Mouse (Mus musculus) thymus, adult 2 months (tissue): ENCODE measurements around the gene Cbx4. TPM values are rescaled to one million over a fixed set of nuclear protein-coding genes. Genes with fewer than 3 reads are reported as not detected.

Source experiments
- DNase-seq: peaks from one replicate; pipeline ENCODE4 v3.0.0; 2021
- H3K27ac ChIP-seq: fragments of 200-500 bp; 2 replicates; pipeline ENCODE4 v1.5.1; 2012; ENCODE audit warnings: low read length, control low read depth; ENCODE audit not compliant: control insufficient read depth, insufficient read depth
- H3K27me3 ChIP-seq: fragments of 200-500 bp; 2 replicates; pipeline ENCODE4 v1.6.1; 2012; ENCODE audit warnings: mild to moderate bottlenecking, low read length, moderate library complexity, mixed read lengths; ENCODE audit not compliant: control insufficient read depth, insufficient read depth
- H3K36me3 ChIP-seq: fragments of 200-500 bp; 2 replicates; pipeline ENCODE4 v1.6.1; 2012; ENCODE audit warnings: mild to moderate bottlenecking, low read length, moderate library complexity; ENCODE audit not compliant: control insufficient read depth, insufficient read depth
- H3K4me1 ChIP-seq: fragments of 200-500 bp; replicated peaks from 2 replicates; pipeline ENCODE4 v1.6.1; 2012; ENCODE audit warnings: low read length; ENCODE audit not compliant: control insufficient read depth, insufficient read depth
- H3K4me3 ChIP-seq: fragments of 200-500 bp; 2 replicates; pipeline ENCODE4 v1.5.1; 2012; ENCODE audit warnings: mild to moderate bottlenecking, low read length, control low read depth, moderate library complexity; ENCODE audit not compliant: control insufficient read depth, insufficient read depth
- CTCF ChIP-seq: fragments of 200-500 bp; IDR thresholded peaks from 2 replicates; pipeline ENCODE4 v1.5.1; 2012; ENCODE audit warnings: mild to moderate bottlenecking, control low read depth, low read length, moderate library complexity, borderline replicate concordance; ENCODE audit not compliant: control insufficient read depth, poor library complexity, insufficient read depth; ENCODE audit errors: extremely low read depth
- POLR2A ChIP-seq: fragments of 200-500 bp; IDR thresholded peaks from 2 replicates; pipeline ENCODE4 v1.6.1; 2012; ENCODE audit warnings: mild to moderate bottlenecking, low read length, control low read depth, moderate library complexity; ENCODE audit not compliant: control insufficient read depth, poor library complexity, insufficient read depth; ENCODE audit errors: extremely low read depth
- WGBS: fragments of 180-500 bp; shearing (Covaris S2); methylation state at CpG from one replicate; pipeline ENCODE4 v1.1.7; 2018; 5-methylcytosine and 5-hydroxymethylcytosine counted together
- polyA plus RNA-seq: library from polyadenylated mRNA; depleted of rRNA; stranded (reverse); fragments of >200 nt; gene quantifications from 2 replicates; pipeline ENCODE4 v1.2.3, GENCODE M21; 2012

The Cbx4 gene
- polyA plus RNA-seq, 1 experiment, result 54.7 TPM

GRCm38 (mm10) chr11:119072986-119073385 is 13.0 kb downstream of the Cbx4 start:
- Histone ChIP-seq H3K4me3 (no peak overlapping the region), H3K27ac (no peak overlapping the region), H3K36me3 (no peaks in the 10 kb centered on the region), H3K27me3 (no peaks in the 10 kb centered on the region), H3K4me1 (peaks cover 18% of the 10 kb centered on the region)
- TF ChIP-seq CTCF (no peak), POLR2A (no peak)
- DNase-seq, result no peak
- WGBS, result 95% methylated on average over 6 of the region's 6 CpGs

GRCm38 (mm10) chr11:119072239-119072638 is 13.8 kb downstream of the Cbx4 start:
- TF ChIP-seq CTCF (no peak), POLR2A (no peak)
- Histone ChIP-seq H3K27ac (no peak overlapping the region), H3K4me1 (peaks cover 18% of the 10 kb centered on the region), H3K4me3 (no peak overlapping the region), H3K36me3 (no peaks in the 10 kb centered on the region), H3K27me3 (no peaks in the 10 kb centered on the region)
- DNase-seq, result no peak
- 81% methylated on average over 7 of the region's 7 CpGs for WGBS

- Histone ChIP-seq H3K27me3 (no peaks in the 10 kb centered on the region), H3K4me3 (no peak overlapping the region), H3K27ac (no peak overlapping the region), H3K36me3 (no peaks in the 10 kb centered on the region), H3K4me1 (no peaks in the 10 kb centered on the region)
- 97% methylated on average over 8 of the region's 8 CpGs for WGBS
- no peak for DNase-seq
- no peak for TF ChIP-seq POLR2A
- no peak for TF ChIP-seq CTCF
Measured at GRCm38 (mm10) chr11:119066841-119067240, 19.2 kb downstream of the Cbx4 start.

DNA sequence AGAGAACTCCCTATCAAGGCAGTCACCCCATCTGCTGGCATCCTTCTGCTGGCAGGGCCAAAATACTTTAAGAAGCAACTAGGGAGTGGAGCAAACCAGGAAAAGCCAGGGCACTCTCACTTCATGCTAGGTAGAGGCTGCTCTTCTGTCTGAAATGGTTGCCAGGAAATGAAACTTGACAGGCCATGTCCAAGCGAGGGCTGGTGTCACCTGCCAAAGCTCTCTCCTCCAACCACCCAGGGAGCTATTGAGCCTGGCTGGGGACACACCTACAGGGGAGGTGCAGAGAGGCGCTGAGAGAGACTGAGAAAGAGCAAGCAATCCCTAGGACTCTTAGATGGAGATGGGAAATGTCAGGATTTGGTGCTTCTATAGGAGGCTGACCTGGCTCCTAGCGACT is 26.8 kb downstream of the Cbx4 start:
- no peaks in the 10 kb centered on the region for H3K36me3 ChIP-seq
- no peak overlapping the region for H3K27ac ChIP-seq
- H3K4me1 ChIP-seq, result peaks cover 38% of the 10 kb centered on the region
- TF ChIP-seq POLR2A (no peak), CTCF (no peak)
- H3K27me3 ChIP-seq, result peaks cover 39% of the 10 kb centered on the region
- 42% methylated on average over 3 of the region's 3 CpGs for WGBS
- no peak overlapping the region for H3K4me3 ChIP-seq
- DNase-seq, result no peak

GRCm38 (mm10) chr11:119058041-119058995 is 27.7 kb downstream of the Cbx4 start:
- WGBS, result 7% methylated on average over 58 of the region's 58 CpGs
- H3K27me3 ChIP-seq, result peaks cover 44% of the 10 kb centered on the region
- no peak for DNase-seq

DNA sequence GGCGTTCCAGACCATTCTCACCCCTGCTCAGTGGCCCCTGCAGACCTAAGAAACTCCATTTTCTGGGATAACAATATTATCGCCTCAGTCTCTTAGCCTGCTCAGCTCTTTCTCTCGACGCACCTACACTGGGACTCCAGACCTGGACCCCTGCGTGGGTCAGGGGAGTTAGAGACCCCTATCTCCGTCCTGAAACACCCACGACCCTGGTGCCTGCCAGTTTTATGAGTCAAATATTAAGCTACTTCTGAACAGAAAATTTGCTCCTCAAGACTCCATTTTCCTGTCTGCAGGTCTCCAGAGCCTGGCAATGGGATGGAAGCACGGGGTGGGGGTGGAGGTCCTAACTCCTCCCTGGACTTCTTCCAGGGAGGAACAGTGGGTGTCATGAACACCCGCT is 28.7 kb downstream of the Cbx4 start:
- Histone ChIP-seq H3K36me3 (no peaks in the 10 kb centered on the region), H3K27me3 (peaks cover 48% of the 10 kb centered on the region), H3K27ac (no peak overlapping the region), H3K4me1 (peaks cover 53% of the 10 kb centered on the region), H3K4me3 (peak overlapping the region; percentile 81)
- no peak for DNase-seq
- TF ChIP-seq CTCF, result no peak
- TF ChIP-seq POLR2A, result no peak
- 9% methylated on average over 9 of the region's 9 CpGs for WGBS

More at GRCm38 (mm10) chr11:119058041-119058995, 27.7 kb downstream of the Cbx4 start:
- H3K4me1 ChIP-seq, result peaks cover 44% of the 10 kb centered on the region
- TF ChIP-seq CTCF (no peak), POLR2A (no peak)
- no peak overlapping the region for H3K27ac ChIP-seq
- no peaks in the 10 kb centered on the region for H3K36me3 ChIP-seq
- no peak overlapping the region for H3K4me3 ChIP-seq
